Comparison of ENCODE assay signal across 8 mouse cellular contexts in the genomic region with DNA sequence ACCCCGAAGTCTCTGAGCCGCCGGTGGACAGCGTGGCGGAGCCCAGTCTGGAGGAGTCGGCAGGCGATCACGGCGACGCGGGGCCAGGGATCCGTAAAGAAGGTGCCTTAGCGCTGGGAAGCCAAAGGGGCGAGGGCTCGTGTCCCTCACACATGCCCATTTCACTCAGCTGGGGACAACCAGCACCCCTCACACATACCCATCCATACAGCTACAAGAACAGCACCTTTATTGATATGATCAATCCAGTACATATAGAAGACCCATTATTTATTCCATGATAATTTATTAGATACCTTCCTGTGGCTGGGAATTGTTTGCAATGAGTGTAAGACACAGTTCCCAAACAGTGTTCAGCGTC. TPM values are rescaled to one million over a fixed set of nuclear protein-coding genes. Genes with fewer than 3 reads are reported as not detected.
DNase-seq lines count a peak whose midpoint lies in the region; ATAC-seq and TF ChIP-seq lines count a peak whose summit lies in the region.

No protein-coding gene starts in this region.

- H3K4me2 ChIP-seq in embryonic facial prominence, embryonic 11.5 days (ENCODE audit: low read depth, low read length) = peak overlapping the region; percentile 98
- peak overlapping the region; percentile 88 for H3K4me2 ChIP-seq in intestine, embryonic 14.5 days (ENCODE audit: low read length)
- H3K4me2 ChIP-seq in neural tube, embryonic 12.5 days (replicated peaks) = peak overlapping the region; percentile 92

- no peaks in the 10 kb centered on the region for H3K9me3 ChIP-seq in embryonic facial prominence, embryonic 11.5 days (replicated peaks; ENCODE audit: control insufficient read depth, low read length)
- no peaks in the 10 kb centered on the region for H3K9me3 ChIP-seq in intestine, embryonic 14.5 days (ENCODE audit: control insufficient read depth, low read length)
- no peaks in the 10 kb centered on the region for H3K9me3 ChIP-seq in neural tube, embryonic 12.5 days

- H3K4me1 ChIP-seq in embryonic facial prominence, embryonic 11.5 days (ENCODE audit: control insufficient read depth, insufficient read depth, low read length) = peaks cover 3% of the 10 kb centered on the region; the same call in 1 of the 2 replicates
- no peaks in the 10 kb centered on the region; the same call in 1 of the 2 replicates for H3K4me1 ChIP-seq in intestine, embryonic 14.5 days (replicated peaks; ENCODE audit: control insufficient read depth, insufficient read depth, low read length)
- peaks cover 20% of the 10 kb centered on the region for H3K4me1 ChIP-seq in neural tube, embryonic 12.5 days

- H3K36me3 ChIP-seq in embryonic facial prominence, embryonic 11.5 days (replicated peaks; ENCODE audit: control insufficient read depth, insufficient read depth, low read depth, low read length) = no peaks in the 10 kb centered on the region
- H3K36me3 ChIP-seq in intestine, embryonic 14.5 days (ENCODE audit: control insufficient read depth, insufficient read depth, low read length) = no peaks in the 10 kb centered on the region
- no peaks in the 10 kb centered on the region for H3K36me3 ChIP-seq in neural tube, embryonic 12.5 days

- DNase-seq in layer of hippocampus, adult 2 months (ENCODE audit: low spot score in 2 of 2) = no peak
- DNase-seq in layer of hippocampus, postnatal 14 days (ENCODE audit: low spot score in 2 of 2) = no peak
- DNase-seq in embryonic facial prominence, embryonic 11.5 days (ENCODE audit: low spot score) = no peak
- DNase-seq in intestine, embryonic 14.5 days (ENCODE audit: low spot score) = no peak
- no peak for DNase-seq in embryo, embryonic 9.5 days (ENCODE audit: extremely low spot score)
- DNase-seq in cerebellum, postnatal 10 days = no peak
- no peak for DNase-seq in urinary bladder, adult 2 months (ENCODE audit: low spot score)

- peaks cover 4% of the 10 kb centered on the region; the same call in 1 of the 2 replicates for H3K27me3 ChIP-seq in embryonic facial prominence, embryonic 11.5 days (ENCODE audit: control insufficient read depth, insufficient read depth, low read length)
- H3K27me3 ChIP-seq in intestine, embryonic 14.5 days (replicated peaks; ENCODE audit: control insufficient read depth, insufficient read depth, low read length) = peaks cover 12% of the 10 kb centered on the region; the same call in 1 of the 2 replicates
- H3K27me3 ChIP-seq in neural tube, embryonic 12.5 days (replicated peaks) = peaks cover 5% of the 10 kb centered on the region; the same call in 1 of the 2 replicates

- peak overlapping the region; percentile 68 for H3K9ac ChIP-seq in embryonic facial prominence, embryonic 11.5 days (replicated peaks; ENCODE audit: low read length)
- peak overlapping the region; percentile 67 for H3K9ac ChIP-seq in intestine, embryonic 14.5 days (ENCODE audit: low read length)
- H3K9ac ChIP-seq in neural tube, embryonic 12.5 days = peak overlapping the region; percentile 72

- peak overlapping the region; percentile 96 for H3K4me3 ChIP-seq in layer of hippocampus, adult 2 months
- peak overlapping the region; percentile 78 for H3K4me3 ChIP-seq in embryonic facial prominence, embryonic 11.5 days (ENCODE audit: low read depth, low read length)
- peak overlapping the region; percentile 68 for H3K4me3 ChIP-seq in intestine, embryonic 14.5 days (ENCODE audit: low read depth, low read length)
- H3K4me3 ChIP-seq in neural tube, embryonic 12.5 days = peak overlapping the region; percentile 80

- peak overlapping the region; percentile 75 for H3K27ac ChIP-seq in layer of hippocampus, adult 2 months
- H3K27ac ChIP-seq in embryonic facial prominence, embryonic 11.5 days (replicated peaks; ENCODE audit: low read depth, low read length) = no peak overlapping the region
- H3K27ac ChIP-seq in intestine, embryonic 14.5 days (ENCODE audit: low read depth) = no peak overlapping the region
- no peak overlapping the region for H3K27ac ChIP-seq in neural tube, embryonic 12.5 days

- no peak; the same call in 1 of the 2 replicates for ATAC-seq in embryonic facial prominence, embryonic 11.5 days (replicated peaks; ENCODE audit: insufficient number of reproducible peaks, low FRiP score, low TSS enrichment, low read depth)
- ATAC-seq in intestine, embryonic 14.5 days (replicated peaks; ENCODE audit: low FRiP score, low TSS enrichment, low read depth) = peak; percentile 22
- ATAC-seq in neural tube, embryonic 12.5 days (ENCODE audit: low FRiP score, low read depth) = no peak

- no peak for TF ChIP-seq CTCF in layer of hippocampus, adult 2 months (conservative IDR thresholded peaks at IDR 0.05)

- 2% methylated on average over 16 of the region's 16 CpGs for WGBS in embryonic facial prominence, embryonic 11.5 days
- 2% methylated on average over 16 of the region's 16 CpGs for WGBS in intestine, embryonic 14.5 days
- 2% methylated on average over 16 of the region's 16 CpGs for WGBS in neural tube, embryonic 12.5 days

RNA-seq across cellular contexts. Expression of a gene that starts 0.3 kb away (rescaled TPM):
- total RNA-seq in layer of hippocampus, adult 2 months (2021) = under 1 TPM; 0.32 to 0.38 TPM
- total RNA-seq in layer of hippocampus, postnatal 14 days (2021) = under 1 TPM; 0.32 to 0.48 TPM
- polyA plus RNA-seq in embryonic facial prominence, embryonic 11.5 days (2014; fragmentation: Nextera tagmentation; extraction: Ambion mirVana) = 0.13 TPM in 1 of 2 replicates, not detected in the other
- polyA plus RNA-seq in intestine, embryonic 14.5 days (2014; fragmentation: Nextera tagmentation; extraction: Ambion mirVana) = 0.37 and 0.89 TPM in 2 replicates
- polyA plus RNA-seq in neural tube, embryonic 12.5 days (2016; fragmentation: Nextera tagmentation; extraction: Ambion mirVana) = 0.08 TPM in 1 of 2 replicates, not detected in the other
- 0.07 TPM in 2 replicates for polyA plus RNA-seq in urinary bladder, adult 2 months (2012; rRNA removed)

RNA-seq across cellular contexts. Expression of a gene that starts 0.4 kb away (rescaled TPM):
- total RNA-seq in layer of hippocampus, adult 2 months (2021) = 10 to 100 TPM; 43.9 to 51.2 TPM
- 10 to 100 TPM; 39.1 to 40.8 TPM for total RNA-seq in layer of hippocampus, postnatal 14 days (2021)
- polyA plus RNA-seq in embryonic facial prominence, embryonic 11.5 days (2014; fragmentation: Nextera tagmentation; extraction: Ambion mirVana) = 39.6 and 45.2 TPM in 2 replicates
- polyA plus RNA-seq in intestine, embryonic 14.5 days (2014; fragmentation: Nextera tagmentation; extraction: Ambion mirVana) = 36.6 and 38.0 TPM in 2 replicates
- polyA plus RNA-seq in neural tube, embryonic 12.5 days (2016; fragmentation: Nextera tagmentation; extraction: Ambion mirVana) = 94.2 and 100 TPM in 2 replicates
- polyA plus RNA-seq in urinary bladder, adult 2 months (2012; rRNA removed) = 16.4 and 23.2 TPM in 2 replicates

RNA-seq across cellular contexts. Expression of a gene that starts 16.8 kb away (rescaled TPM):
- 10 to 100 TPM; 74.4 to 77.8 TPM for total RNA-seq in layer of hippocampus, adult 2 months (2021)
- total RNA-seq in layer of hippocampus, postnatal 14 days (2021) = 10 to 100 TPM; 63.6 to 69.8 TPM
- 103 and 106 TPM in 2 replicates for polyA plus RNA-seq in embryonic facial prominence, embryonic 11.5 days (2014; fragmentation: Nextera tagmentation; extraction: Ambion mirVana)
- 107 and 121 TPM in 2 replicates for polyA plus RNA-seq in intestine, embryonic 14.5 days (2014; fragmentation: Nextera tagmentation; extraction: Ambion mirVana)
- polyA plus RNA-seq in neural tube, embryonic 12.5 days (2016; fragmentation: Nextera tagmentation; extraction: Ambion mirVana) = 92.3 and 96.2 TPM in 2 replicates
- polyA plus RNA-seq in urinary bladder, adult 2 months (2012; rRNA removed) = 90.6 and 92.1 TPM in 2 replicates

RNA-seq across cellular contexts. Expression of a gene that starts 29.7 kb away (rescaled TPM):
- 10 to 100 TPM; 10.8 to 11.1 TPM for total RNA-seq in layer of hippocampus, adult 2 months (2021)
- total RNA-seq in layer of hippocampus, postnatal 14 days (2021) = 10 to 100 TPM; 10.0 to 11.8 TPM
- 10.3 and 11.0 TPM in 2 replicates for polyA plus RNA-seq in embryonic facial prominence, embryonic 11.5 days (2014; fragmentation: Nextera tagmentation; extraction: Ambion mirVana)
- 12.6 and 13.0 TPM in 2 replicates for polyA plus RNA-seq in intestine, embryonic 14.5 days (2014; fragmentation: Nextera tagmentation; extraction: Ambion mirVana)
- 15.8 and 16.7 TPM in 2 replicates for polyA plus RNA-seq in neural tube, embryonic 12.5 days (2016; fragmentation: Nextera tagmentation; extraction: Ambion mirVana)
- 11.1 and 14.5 TPM in 2 replicates for polyA plus RNA-seq in urinary bladder, adult 2 months (2012; rRNA removed)

RNA-seq across cellular contexts. Expression of a gene that starts 37.2 kb away (rescaled TPM):
- under 1 TPM; 0.47 to 0.87 TPM for total RNA-seq in layer of hippocampus, adult 2 months (2021)
- under 1 TPM in 1 of 2 experiments, not detected in 1; 0.16 TPM for total RNA-seq in layer of hippocampus, postnatal 14 days (2021)
- polyA plus RNA-seq in embryonic facial prominence, embryonic 11.5 days (2014; fragmentation: Nextera tagmentation; extraction: Ambion mirVana) = 0.17 TPM in 1 of 2 replicates, not detected in the other
- 0.09 TPM in 1 of 2 replicates, not detected in the other for polyA plus RNA-seq in intestine, embryonic 14.5 days (2014; fragmentation: Nextera tagmentation; extraction: Ambion mirVana)
- 0.10 TPM in 2 replicates for polyA plus RNA-seq in neural tube, embryonic 12.5 days (2016; fragmentation: Nextera tagmentation; extraction: Ambion mirVana)
- not detected in 2 replicates for polyA plus RNA-seq in urinary bladder, adult 2 months (2012; rRNA removed)
